Mouse (Mus musculus) brain, embryonic 14.5 days (tissue): ENCODE measurements around the gene Tekt3.

Experiments used
- CTCF ChIP-seq: fragments of 200-500 bp; IDR thresholded peaks from 2 replicates; pipeline ENCODE4 v1.5.1; 2012; ENCODE audit warnings: inconsistent platforms, mild to moderate bottlenecking, moderate library complexity, borderline replicate concordance; ENCODE audit not compliant: insufficient read depth, insufficient read length; ENCODE audit errors: extremely low read depth
- POLR2A ChIP-seq: fragments of 200-500 bp; IDR thresholded peaks from 2 replicates; pipeline ENCODE4 v1.6.1; 2012; ENCODE audit warnings: mild to moderate bottlenecking, inconsistent platforms, borderline replicate concordance; ENCODE audit not compliant: poor library complexity, insufficient read depth, insufficient read length, severe bottlenecking; ENCODE audit errors: extremely low read depth

DNA sequence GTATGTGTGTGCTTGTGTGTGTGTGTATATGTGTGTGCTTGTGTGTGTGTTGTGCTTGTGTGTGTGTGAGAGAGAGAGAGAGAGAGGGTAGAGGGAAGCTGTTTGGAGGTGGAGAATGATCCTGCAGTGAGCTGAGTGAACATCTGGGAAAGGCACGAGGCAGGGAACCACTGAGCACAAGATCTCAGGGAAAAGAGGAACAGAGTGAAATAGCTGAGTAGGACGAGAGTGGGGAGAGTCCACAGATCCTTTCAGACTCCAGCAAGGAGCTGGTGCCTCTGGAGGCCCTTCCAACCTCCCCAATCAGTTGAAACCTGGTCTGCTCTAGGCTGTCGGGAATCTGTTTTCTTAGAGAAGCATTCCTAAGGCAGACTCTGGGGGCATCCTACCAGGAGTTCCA is 77.3 kb downstream of the Tekt3 start:
- TF ChIP-seq CTCF (no peak), POLR2A (no peak)
